Mouse (Mus musculus): ENCODE results near the gene Olfr943. TPM values are rescaled to one million over a fixed set of nuclear protein-coding genes. Genes with fewer than 3 reads are reported as not detected.

Gene Olfr943
- polyA plus RNA-seq (2015; fragmentation: Nextera tagmentation; extraction: Ambion mirVana), result not detected in 2 replicates

DNA sequence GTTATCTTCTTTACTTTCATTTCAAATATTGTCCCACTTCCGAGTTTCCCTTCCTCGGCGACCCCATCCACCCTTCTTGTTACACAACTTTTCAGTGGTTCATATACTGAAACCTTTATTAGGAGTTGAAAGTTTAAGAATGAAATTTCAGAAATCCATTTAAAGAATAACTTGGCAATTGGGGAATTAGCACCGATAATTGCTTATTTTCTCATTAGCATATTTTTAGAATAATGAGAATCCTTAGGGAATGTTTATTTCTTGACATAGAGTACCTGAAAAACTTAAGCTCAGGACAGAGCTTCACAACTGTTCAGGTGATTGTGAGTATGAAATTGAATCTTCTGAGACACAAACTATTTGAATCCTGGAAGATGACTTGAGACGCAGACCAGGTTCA, at the start of gene Olfr943:
Olfr943 (plus strand) TSS at position 301 of the 400 bp plus-strand sequence.
- H3K4me2 ChIP-seq (ENCODE audit: low read depth, low read length), result no peak within 1 kb of the TSS
- no peak within 1 kb of the TSS for H3K27ac ChIP-seq (ENCODE audit: low read length)
- no peaks in the 10 kb centered on the region for H3K27me3 ChIP-seq (ENCODE audit: control insufficient read depth, insufficient read depth, low read depth, low read length)
- H3K4me3 ChIP-seq (ENCODE audit: low read depth, low read length), result no peak within 1 kb of the TSS
- H3K9me3 ChIP-seq (replicated peaks; ENCODE audit: control insufficient read depth, low read length), result no peaks in the 10 kb centered on the region
- 69% methylated on average over 5 of the region's 5 CpGs for WGBS (ENCODE audit: insufficient replicate concordance)
- ATAC-seq (ENCODE audit: low read depth), result no peak
- H3K4me1 ChIP-seq (ENCODE audit: control insufficient read depth, low read depth, low read length), result no peaks in the 10 kb centered on the region
- H3K9ac ChIP-seq (ENCODE audit: low read depth, low read length), result no peak within 1 kb of the TSS
- H3K36me3 ChIP-seq (ENCODE audit: control insufficient read depth, insufficient read depth), result no peaks in the 10 kb centered on the region

DNA sequence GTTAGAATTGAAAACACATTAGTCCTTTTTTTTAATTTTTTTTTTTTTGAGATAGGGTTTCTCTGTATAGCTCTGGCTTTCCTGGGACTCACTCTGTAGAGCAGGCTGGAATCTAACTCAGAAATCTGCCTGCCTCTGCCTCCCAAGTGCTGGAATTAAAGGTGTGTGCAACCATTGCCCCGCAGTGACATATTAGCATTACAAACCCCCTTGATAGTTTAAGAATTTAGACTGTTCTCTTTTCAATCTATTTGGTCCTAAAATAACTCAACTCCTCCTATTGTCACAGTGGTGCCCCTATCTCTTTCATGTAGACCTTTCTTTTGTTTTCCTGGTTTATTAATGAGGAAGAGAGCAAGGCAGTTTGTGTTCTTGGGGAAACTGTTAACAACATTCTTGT, 38.8 kb upstream of the Olfr943 start:
- no peak overlapping the region for H3K27ac ChIP-seq (ENCODE audit: low read length)
- 58% methylated on average over 1 of the region's 1 CpGs for WGBS (ENCODE audit: insufficient replicate concordance)

DNA sequence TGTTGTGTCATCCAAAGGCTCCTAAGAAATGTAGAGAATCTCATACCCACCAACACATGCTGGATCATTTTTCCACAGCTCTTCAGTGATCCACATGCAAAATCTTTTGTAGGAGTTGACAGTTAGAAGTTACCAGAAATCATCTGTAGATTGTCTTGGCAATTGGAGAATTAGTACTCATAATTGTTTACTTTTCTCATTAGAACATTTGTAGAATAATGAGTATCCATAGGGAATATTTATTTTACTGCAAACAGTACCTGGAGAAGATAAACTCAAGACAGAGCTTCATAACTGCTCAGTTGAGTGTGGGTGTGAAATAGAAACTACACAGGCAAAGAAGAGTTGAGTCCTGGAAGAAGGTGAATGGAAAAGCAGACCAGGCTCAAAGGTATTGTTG, 38.3 kb upstream of the Olfr943 start, which contains the start of gene Olfr27:
Olfr27 (plus strand) TSS at position 301 of the 400 bp plus-strand sequence.
- Histone ChIP-seq H3K27me3 (ENCODE audit: control insufficient read depth, insufficient read depth, low read depth, low read length) (no peaks in the 10 kb centered on the region), H3K4me3 (ENCODE audit: low read depth, low read length) (no peak within 1 kb of the TSS), H3K4me1 (ENCODE audit: control insufficient read depth, low read depth, low read length) (no peaks in the 10 kb centered on the region)

More for the DNA sequence above, 38.8 kb upstream of the Olfr943 start:
- Histone ChIP-seq H3K36me3 (ENCODE audit: control insufficient read depth, insufficient read depth) (no peaks in the 10 kb centered on the region), H3K27me3 (ENCODE audit: control insufficient read depth, insufficient read depth, low read depth, low read length) (no peaks in the 10 kb centered on the region), H3K9me3 (replicated peaks; ENCODE audit: control insufficient read depth, low read length) (no peaks in the 10 kb centered on the region), H3K9ac (ENCODE audit: low read depth, low read length) (no peak overlapping the region), H3K4me3 (ENCODE audit: low read depth, low read length) (no peak overlapping the region), H3K4me2 (ENCODE audit: low read depth, low read length) (no peak overlapping the region), H3K4me1 (ENCODE audit: control insufficient read depth, low read depth, low read length) (no peaks in the 10 kb centered on the region)
- no peak for ATAC-seq (ENCODE audit: low read depth)

DNA sequence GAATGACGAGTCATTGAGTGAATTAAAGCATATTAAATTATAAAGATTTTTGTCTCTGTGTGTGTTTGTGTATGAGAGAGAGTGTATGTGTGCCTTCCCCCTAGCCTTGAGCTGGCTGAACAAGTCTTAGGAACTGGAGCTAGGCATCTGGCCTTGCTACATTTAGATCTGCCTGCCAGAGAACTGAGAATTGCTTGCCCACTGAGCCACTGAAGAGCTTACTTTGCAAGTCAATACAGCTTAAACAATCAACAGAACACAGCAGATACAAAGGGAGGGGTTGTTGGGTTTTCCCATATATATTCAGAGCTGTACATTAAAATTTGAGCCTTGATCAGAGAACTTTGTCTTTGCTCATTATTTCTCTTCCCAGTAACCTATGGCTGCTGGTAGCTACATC, 13.7 kb upstream of the Olfr943 start:
- Histone ChIP-seq H3K27me3 (ENCODE audit: control insufficient read depth, insufficient read depth, low read depth, low read length) (no peaks in the 10 kb centered on the region), H3K4me2 (ENCODE audit: low read depth, low read length) (no peak overlapping the region), H3K9me3 (replicated peaks; ENCODE audit: control insufficient read depth, low read length) (no peaks in the 10 kb centered on the region), H3K4me3 (ENCODE audit: low read depth, low read length) (no peak overlapping the region), H3K9ac (ENCODE audit: low read depth, low read length) (no peak overlapping the region), H3K36me3 (ENCODE audit: control insufficient read depth, insufficient read depth) (no peaks in the 10 kb centered on the region), H3K4me1 (ENCODE audit: control insufficient read depth, low read depth, low read length) (no peaks in the 10 kb centered on the region), H3K27ac (ENCODE audit: low read length) (no peak overlapping the region)
- ATAC-seq (ENCODE audit: low read depth), result no peak
- WGBS (ENCODE audit: insufficient replicate concordance), result 33% methylated on average over 1 of the region's 1 CpGs

More for the DNA sequence above, 38.3 kb upstream of the Olfr943 start, which contains the start of gene Olfr27:
- H3K9ac ChIP-seq (ENCODE audit: low read depth, low read length), result no peak within 1 kb of the TSS
- no peak within 1 kb of the TSS for H3K27ac ChIP-seq (ENCODE audit: low read length)
- no peaks in the 10 kb centered on the region for H3K9me3 ChIP-seq (replicated peaks; ENCODE audit: control insufficient read depth, low read length)
- no peak for ATAC-seq (ENCODE audit: low read depth)
- H3K4me2 ChIP-seq (ENCODE audit: low read depth, low read length), result no peak within 1 kb of the TSS
- H3K36me3 ChIP-seq (ENCODE audit: control insufficient read depth, insufficient read depth), result no peaks in the 10 kb centered on the region

DNA sequence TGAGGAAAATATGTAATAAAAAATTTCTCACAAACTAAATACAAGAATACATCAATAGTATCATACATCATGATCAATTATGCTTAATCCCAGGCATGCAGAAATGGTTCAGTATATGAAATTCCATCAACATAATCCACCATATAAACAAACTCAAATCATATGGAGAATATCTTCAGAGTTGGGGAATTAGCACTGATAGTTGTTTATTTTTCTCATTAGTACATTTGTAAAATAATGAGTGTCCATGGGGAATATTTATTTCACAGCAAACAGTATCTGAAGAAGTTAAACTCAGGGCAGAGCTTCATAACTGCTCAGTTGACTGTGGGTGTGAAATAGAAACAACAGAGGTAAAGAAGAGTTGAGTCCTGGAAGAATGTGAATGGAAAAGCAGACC, 35.5 kb downstream of the Olfr943 start, which contains the start of gene Olfr944:
Olfr944 (plus strand) TSS at position 301 of the 400 bp plus-strand sequence.
- Histone ChIP-seq H3K27ac (ENCODE audit: low read length) (no peak within 1 kb of the TSS), H3K4me1 (ENCODE audit: control insufficient read depth, low read depth, low read length) (no peaks in the 10 kb centered on the region), H3K4me2 (ENCODE audit: low read depth, low read length) (no peak within 1 kb of the TSS), H3K4me3 (ENCODE audit: low read depth, low read length) (no peak within 1 kb of the TSS), H3K9me3 (replicated peaks; ENCODE audit: control insufficient read depth, low read length) (no peaks in the 10 kb centered on the region), H3K27me3 (ENCODE audit: control insufficient read depth, insufficient read depth, low read depth, low read length) (no peaks in the 10 kb centered on the region), H3K36me3 (ENCODE audit: control insufficient read depth, insufficient read depth) (no peaks in the 10 kb centered on the region), H3K9ac (ENCODE audit: low read depth, low read length) (no peak within 1 kb of the TSS)
- no peak for ATAC-seq (ENCODE audit: low read depth)

Other genes with a start within 250 kb of the Olfr943 start
- not detected in 2 replicates for gene Olfr930, start 236.5 kb upstream of the Olfr943 start, polyA plus RNA-seq (2015; fragmentation: Nextera tagmentation; extraction: Ambion mirVana)
- not detected in 2 replicates for gene Olfr933, start 194.0 kb upstream of the Olfr943 start, polyA plus RNA-seq (2015; fragmentation: Nextera tagmentation; extraction: Ambion mirVana)
- gene Olfr934, start 178.0 kb upstream of the Olfr943 start, polyA plus RNA-seq (2015; fragmentation: Nextera tagmentation; extraction: Ambion mirVana), result not detected in 2 replicates
- gene Olfr935, start 166.6 kb upstream of the Olfr943 start, polyA plus RNA-seq (2015; fragmentation: Nextera tagmentation; extraction: Ambion mirVana), result not detected in 2 replicates
- gene Olfr146, start 142.9 kb upstream of the Olfr943 start, polyA plus RNA-seq (2015; fragmentation: Nextera tagmentation; extraction: Ambion mirVana), result not detected in 2 replicates
- gene Olfr937, start 101.4 kb upstream of the Olfr943 start, polyA plus RNA-seq (2015; fragmentation: Nextera tagmentation; extraction: Ambion mirVana), result not detected in 2 replicates
- not detected in 2 replicates for gene Olfr938, start 87.4 kb upstream of the Olfr943 start, polyA plus RNA-seq (2015; fragmentation: Nextera tagmentation; extraction: Ambion mirVana)
- gene Olfr27, start 38.2 kb upstream of the Olfr943 start, polyA plus RNA-seq (2015; fragmentation: Nextera tagmentation; extraction: Ambion mirVana), result not detected in 2 replicates
- not detected in 2 replicates for gene Olfr944, start 35.6 kb downstream of the Olfr943 start, polyA plus RNA-seq (2015; fragmentation: Nextera tagmentation; extraction: Ambion mirVana)
- gene Olfr1537, start 83.7 kb downstream of the Olfr943 start, polyA plus RNA-seq (2015; fragmentation: Nextera tagmentation; extraction: Ambion mirVana), result not detected in 2 replicates
- gene Olfr945, start 110.5 kb downstream of the Olfr943 start, polyA plus RNA-seq (2015; fragmentation: Nextera tagmentation; extraction: Ambion mirVana), result not detected in 2 replicates
- not detected in 2 replicates for gene Olfr948, start 159.7 kb downstream of the Olfr943 start, polyA plus RNA-seq (2015; fragmentation: Nextera tagmentation; extraction: Ambion mirVana)
- not detected in 2 replicates for gene Olfr951, start 221.1 kb downstream of the Olfr943 start, polyA plus RNA-seq (2015; fragmentation: Nextera tagmentation; extraction: Ambion mirVana)